Mouse (Mus musculus) limb, embryonic 13.5 days (tissue): ENCODE results near the gene Rcc1. TPM values are rescaled to one million over a fixed set of nuclear protein-coding genes. Genes with fewer than 3 reads are reported as not detected.

Source experiments
- ATAC-seq: fragments of 200-750 bp; cut with Nextera tagmentation; 2 replicates; pipeline ENCODE4 v1.8.0; 2017; ENCODE audit warnings: low read depth, moderate number of reproducible peaks, moderate TSS enrichment; ENCODE audit not compliant: low FRiP score
- H3K27ac ChIP-seq: fragments of 300-500 bp; sonication (generic); 2 replicates; pipeline ENCODE4 v1.5.1; 2015; ENCODE audit warnings: inconsistent platforms, mild to moderate bottlenecking, moderate library complexity
- H3K27me3 ChIP-seq: fragments of 300-500 bp; sonication (generic); 2 replicates; pipeline ENCODE4 v1.6.1; 2015; ENCODE audit warnings: mild to moderate bottlenecking, inconsistent platforms
- H3K36me3 ChIP-seq: fragments of 300-500 bp; sonication (generic); 2 replicates; pipeline ENCODE4 v1.6.1; 2015; ENCODE audit warnings: inconsistent platforms, mild to moderate bottlenecking, moderate library complexity
- H3K4me1 ChIP-seq: fragments of 300-500 bp; sonication (generic); 2 replicates; pipeline ENCODE4 v1.6.1; 2015; ENCODE audit warnings: inconsistent platforms
- H3K4me2 ChIP-seq: fragments of 300-500 bp; sonication (generic); replicated peaks from 2 replicates; pipeline ENCODE4 v1.6.1; 2015; ENCODE audit warnings: inconsistent platforms, mild to moderate bottlenecking, moderate library complexity
- H3K4me3 ChIP-seq: fragments of 300-500 bp; sonication (generic); 2 replicates; pipeline ENCODE4 v1.5.1; 2015; ENCODE audit warnings: moderate library complexity, mild to moderate bottlenecking, inconsistent platforms
- H3K9ac ChIP-seq: fragments of 300-500 bp; sonication (generic); 2 replicates; pipeline ENCODE4 v1.6.1; 2015; ENCODE audit warnings: mild to moderate bottlenecking, inconsistent platforms
- H3K9me3 ChIP-seq: fragments of 300-500 bp; sonication (generic); 2 replicates; pipeline ENCODE4 v1.6.1; 2016; ENCODE audit warnings: inconsistent platforms
- WGBS: fragments of 180-500 bp; shearing (Covaris S2); methylation state at CpG from one replicate; pipeline ENCODE4 v1.1.7; 2015; 5-methylcytosine and 5-hydroxymethylcytosine counted together
- polyA plus RNA-seq: library from polyadenylated mRNA; unstranded; fragments of >200 nt; fragmentation: Nextera tagmentation; extraction: Ambion mirVana; gene quantifications from 2 replicates; pipeline ENCODE4 v1.2.1, GENCODE M21; 2015

Gene Rcc1
- polyA plus RNA-seq, 1 experiment from 2014 or later, result 83.0 TPM

- no peaks in the 10 kb centered on the region for H3K4me1 ChIP-seq
- H3K4me2 ChIP-seq, result no peak overlapping the region
- H3K9me3 ChIP-seq, result no peaks in the 10 kb centered on the region
- no peak overlapping the region for H3K27ac ChIP-seq
- H3K9ac ChIP-seq, result no peak overlapping the region
- 93% methylated on average over 4 of the region's 4 CpGs for WGBS
- no peaks in the 10 kb centered on the region for H3K27me3 ChIP-seq
- H3K36me3 ChIP-seq, result peaks cover 68% of the 10 kb centered on the region
- ATAC-seq, result no peak
- H3K4me3 ChIP-seq, result no peak overlapping the region
These were observed 28.9 kb upstream of the Rcc1 start for GRCm38 (mm10) chr4:132382296-132382695.

GRCm38 (mm10) chr4:132380965-132381616, 27.7 kb upstream of the Rcc1 start:
- no peak overlapping the region for H3K27ac ChIP-seq
- H3K9ac ChIP-seq, result no peak overlapping the region
- no peaks in the 10 kb centered on the region for H3K27me3 ChIP-seq
- H3K4me3 ChIP-seq, result no peak overlapping the region
- peaks cover 70% of the 10 kb centered on the region for H3K36me3 ChIP-seq
- no peak for ATAC-seq
- H3K9me3 ChIP-seq, result no peaks in the 10 kb centered on the region
- no peak overlapping the region for H3K4me2 ChIP-seq
- 94% methylated on average over 2 of the region's 2 CpGs for WGBS
- no peaks in the 10 kb centered on the region for H3K4me1 ChIP-seq

GRCm38 (mm10) chr4:132373820-132374219, 20.4 kb upstream of the Rcc1 start:
- no peak overlapping the region for H3K9ac ChIP-seq
- H3K27ac ChIP-seq, result no peak overlapping the region
- no peak for ATAC-seq
- no peaks in the 10 kb centered on the region for H3K9me3 ChIP-seq
- no peak overlapping the region for H3K4me2 ChIP-seq
- no peak overlapping the region for H3K4me3 ChIP-seq
- no peaks in the 10 kb centered on the region for H3K27me3 ChIP-seq
- no peaks in the 10 kb centered on the region for H3K4me1 ChIP-seq
- WGBS, result 95% methylated on average over 1 of the region's 1 CpGs
- H3K36me3 ChIP-seq, result peaks cover 88% of the 10 kb centered on the region

GRCm38 (mm10) chr4:132369953-132370750, 16.7 kb upstream of the Rcc1 start:
- Histone ChIP-seq H3K4me1 (no peaks in the 10 kb centered on the region), H3K9me3 (no peaks in the 10 kb centered on the region), H3K9ac (no peak overlapping the region), H3K4me3 (no peak overlapping the region), H3K36me3 (peaks cover 93% of the 10 kb centered on the region), H3K27ac (no peak overlapping the region), H3K27me3 (no peaks in the 10 kb centered on the region), H3K4me2 (no peak overlapping the region)
- WGBS, result 89% methylated on average over 8 of the region's 8 CpGs
- ATAC-seq, result no peak

- Histone ChIP-seq H3K9me3 (no peaks in the 10 kb centered on the region), H3K9ac (no peak overlapping the region), H3K27me3 (no peaks in the 10 kb centered on the region), H3K36me3 (peaks cover 95% of the 10 kb centered on the region), H3K4me1 (no peaks in the 10 kb centered on the region), H3K27ac (no peak overlapping the region), H3K4me2 (no peak overlapping the region), H3K4me3 (no peak overlapping the region)
- 86% methylated on average over 18 of the region's 18 CpGs for whole genome bisulfite sequencing
- no peak for ATAC-seq
These were observed 14.2 kb upstream of the Rcc1 start for GRCm38 (mm10) chr4:132367480-132368201.

GRCm38 (mm10) chr4:132365450-132366060, 12.2 kb upstream of the Rcc1 start:
- no peak overlapping the region for H3K9ac ChIP-seq
- no peak overlapping the region for H3K27ac ChIP-seq
- no peak overlapping the region for H3K4me3 ChIP-seq
- ATAC-seq, result no peak
- H3K9me3 ChIP-seq, result no peaks in the 10 kb centered on the region
- peaks cover 90% of the 10 kb centered on the region for H3K36me3 ChIP-seq
- no peaks in the 10 kb centered on the region for H3K4me1 ChIP-seq
- H3K27me3 ChIP-seq, result no peaks in the 10 kb centered on the region
- 75% methylated on average over 13 of the region's 13 CpGs for WGBS
- H3K4me2 ChIP-seq, result no peak overlapping the region

GRCm38 (mm10) chr4:132363487-132363886, 10.1 kb upstream of the Rcc1 start:
- no peak overlapping the region for H3K4me2 ChIP-seq
- no peaks in the 10 kb centered on the region for H3K9me3 ChIP-seq
- H3K9ac ChIP-seq, result no peak overlapping the region
- H3K4me3 ChIP-seq, result no peak overlapping the region
- no peak for ATAC-seq
- no peaks in the 10 kb centered on the region for H3K27me3 ChIP-seq
- H3K36me3 ChIP-seq, result peaks cover 92% of the 10 kb centered on the region
- WGBS, result 94% methylated on average over 11 of the region's 11 CpGs
- H3K4me1 ChIP-seq, result no peaks in the 10 kb centered on the region
- H3K27ac ChIP-seq, result no peak overlapping the region

GRCm38 (mm10) chr4:132359510-132359909, 6.1 kb upstream of the Rcc1 start:
- no peak overlapping the region for H3K4me2 ChIP-seq
- H3K27ac ChIP-seq, result no peak overlapping the region
- H3K27me3 ChIP-seq, result no peaks in the 10 kb centered on the region
- peaks cover 79% of the 10 kb centered on the region for H3K36me3 ChIP-seq
- no peak overlapping the region for H3K9ac ChIP-seq
- no peaks in the 10 kb centered on the region for H3K4me1 ChIP-seq
- ATAC-seq, result no peak
- WGBS, result 95% methylated on average over 4 of the region's 4 CpGs
- H3K4me3 ChIP-seq, result no peak overlapping the region
- no peaks in the 10 kb centered on the region for H3K9me3 ChIP-seq

GRCm38 (mm10) chr4:132356170-132356569, 2.8 kb upstream of the Rcc1 start:
- H3K4me1 ChIP-seq, result peaks cover 13% of the 10 kb centered on the region
- H3K9me3 ChIP-seq, result no peaks in the 10 kb centered on the region
- WGBS, result 31% methylated on average over 12 of the region's 12 CpGs
- no peak for ATAC-seq
- H3K4me2 ChIP-seq, result no peak overlapping the region
- no peak overlapping the region for H3K9ac ChIP-seq
- no peak overlapping the region for H3K27ac ChIP-seq
- H3K4me3 ChIP-seq, result no peak overlapping the region
- no peaks in the 10 kb centered on the region for H3K27me3 ChIP-seq
- H3K36me3 ChIP-seq, result peaks cover 58% of the 10 kb centered on the region

- Histone ChIP-seq H3K27me3 (no peaks in the 10 kb centered on the region), H3K4me3 (no peak overlapping the region), H3K9me3 (no peaks in the 10 kb centered on the region), H3K27ac (no peak overlapping the region), H3K36me3 (peaks cover 59% of the 10 kb centered on the region), H3K4me1 (peaks cover 17% of the 10 kb centered on the region), H3K9ac (no peak overlapping the region), H3K4me2 (no peak overlapping the region)
- ATAC-seq, result no peak
- WGBS, result 88% methylated on average over 3 of the region's 3 CpGs
These were observed 2.0 kb upstream of the Rcc1 start for GRCm38 (mm10) chr4:132355403-132355802.

GRCm38 (mm10) chr4:132354571-132354970, 1.2 kb upstream of the Rcc1 start:
- no peak overlapping the region for H3K9ac ChIP-seq
- H3K27ac ChIP-seq, result no peak overlapping the region; the same call in 1 of the 2 replicates
- H3K4me1 ChIP-seq, result peaks cover 17% of the 10 kb centered on the region
- H3K36me3 ChIP-seq, result peaks cover 53% of the 10 kb centered on the region
- H3K4me2 ChIP-seq, result no peak overlapping the region
- H3K4me3 ChIP-seq, result no peak overlapping the region
- WGBS, result 94% methylated on average over 4 of the region's 4 CpGs
- H3K9me3 ChIP-seq, result no peaks in the 10 kb centered on the region
- H3K27me3 ChIP-seq, result no peaks in the 10 kb centered on the region
- ATAC-seq, result no peak

- Histone ChIP-seq H3K9me3 (no peaks in the 10 kb centered on the region), H3K4me1 (peaks cover 17% of the 10 kb centered on the region), H3K27ac (peak overlapping the region; percentile 96), H3K36me3 (peaks cover 34% of the 10 kb centered on the region), H3K4me3 (peak overlapping the region; percentile 79), H3K4me2 (peak overlapping the region; percentile 85), H3K9ac (peak overlapping the region; percentile 93), H3K27me3 (no peaks in the 10 kb centered on the region)
- under 1% methylated on average over 14 of the region's 14 CpGs for WGBS
- ATAC-seq, result no peak
These were observed 666 bp downstream of the Rcc1 start for GRCm38 (mm10) chr4:132352739-132353138.
